Mouse (Mus musculus) embryonic fibroblast, embryonic 13.5 days (primary cell): Measurements from ENCODE around the gene Stk24.

ENCODE experiments used
- CTCF ChIP-seq: IDR thresholded peaks from 2 replicates; pipeline ENCODE4 v1.5.1; 2011; ENCODE audit warnings: mild to moderate bottlenecking, control low read depth, low read length, moderate library complexity, borderline replicate concordance; ENCODE audit not compliant: insufficient read depth
- POLR2A ChIP-seq: IDR thresholded peaks from 2 replicates; pipeline ENCODE4 v1.6.1; 2011; ENCODE audit warnings: low read depth, mild to moderate bottlenecking, control low read depth, low read length, moderate library complexity

DNA sequence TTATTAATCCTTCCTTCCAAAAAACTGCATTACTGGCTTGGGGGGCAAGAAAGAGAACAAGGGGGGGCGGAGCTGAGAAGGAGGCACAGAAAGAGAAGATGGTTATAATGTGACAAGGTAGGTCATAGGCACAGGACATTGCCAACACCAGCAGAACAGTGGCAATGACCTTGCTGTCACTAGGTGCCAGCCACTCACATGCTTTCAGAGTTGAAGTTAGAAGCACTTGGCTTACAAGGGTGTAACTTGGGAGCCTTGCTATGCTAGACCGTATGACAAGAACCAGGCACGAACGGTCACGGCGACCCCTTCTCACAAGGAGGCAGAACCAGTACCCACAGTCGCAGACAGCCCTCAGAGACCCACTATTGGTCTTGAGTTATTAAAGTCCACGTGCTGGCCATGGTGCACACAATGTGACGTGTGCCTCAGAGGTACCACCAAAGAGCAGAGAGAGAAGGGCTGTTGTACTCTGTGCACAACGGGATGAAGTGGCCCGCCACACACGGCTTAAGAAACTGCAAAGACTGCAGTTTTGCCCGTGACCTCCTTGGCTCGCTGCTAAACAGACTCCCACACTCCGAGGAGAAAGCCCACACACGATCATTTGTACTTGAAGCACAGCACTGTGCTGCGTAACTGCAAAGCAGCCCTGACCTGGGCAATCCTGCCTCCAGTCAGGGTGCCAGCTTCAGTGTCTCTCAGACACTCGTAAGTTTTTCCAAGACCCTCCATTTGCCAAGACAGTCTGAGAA lies 40.8 kb downstream of the Stk24 start:
- no peak for TF ChIP-seq POLR2A
- no peak for TF ChIP-seq CTCF
